Mouse (Mus musculus) cerebellum, adult 11-12 months (tissue): ENCODE results near the gene Fbxl17.

ENCODE experiments used
- DNase-seq: peaks from one replicate; pipeline ENCODE4 v3.0.0; 2022

The Fbxl17 gene

DNA sequence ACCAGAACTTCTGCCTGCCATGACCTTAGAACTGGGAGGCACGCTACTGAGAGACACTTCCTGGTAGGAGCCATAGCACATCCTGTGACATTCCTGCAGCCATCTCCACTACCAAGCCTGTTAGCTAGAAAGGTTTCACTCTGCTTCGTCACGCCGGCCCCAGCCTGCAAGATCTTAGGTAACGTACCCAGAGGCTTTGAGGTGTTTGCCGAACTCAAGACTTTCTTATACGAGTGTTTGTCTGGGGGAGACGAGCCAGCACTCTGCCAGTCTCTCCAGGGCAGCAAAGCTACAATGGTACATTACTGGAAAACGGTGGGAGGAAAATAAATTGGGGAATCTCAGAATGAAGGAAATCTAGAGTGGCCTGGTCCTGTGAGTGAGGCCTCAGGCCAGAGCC is 292.1 kb downstream of the Fbxl17 start:
- no peak for DNase-seq

DNA sequence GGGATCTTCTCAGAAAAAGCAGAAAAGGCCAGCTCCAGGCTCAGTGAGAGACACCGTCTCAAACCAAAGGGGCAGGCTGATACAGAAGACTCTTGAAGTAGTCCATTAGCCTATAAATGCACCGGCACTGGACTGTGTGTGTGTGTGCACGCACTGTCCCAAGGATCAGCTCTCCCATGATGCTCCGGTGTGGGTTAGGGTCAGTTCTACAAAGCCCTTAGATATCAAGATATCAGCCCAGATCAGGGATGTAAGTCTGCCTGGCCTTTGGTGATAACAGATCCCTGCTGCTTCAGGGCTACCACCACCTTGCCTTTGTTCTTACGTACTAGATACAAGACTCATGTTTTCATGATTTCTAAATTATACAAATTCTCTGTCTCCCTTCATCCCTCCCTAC is 294.5 kb downstream of the Fbxl17 start:
- no peak for DNase-seq

DNA sequence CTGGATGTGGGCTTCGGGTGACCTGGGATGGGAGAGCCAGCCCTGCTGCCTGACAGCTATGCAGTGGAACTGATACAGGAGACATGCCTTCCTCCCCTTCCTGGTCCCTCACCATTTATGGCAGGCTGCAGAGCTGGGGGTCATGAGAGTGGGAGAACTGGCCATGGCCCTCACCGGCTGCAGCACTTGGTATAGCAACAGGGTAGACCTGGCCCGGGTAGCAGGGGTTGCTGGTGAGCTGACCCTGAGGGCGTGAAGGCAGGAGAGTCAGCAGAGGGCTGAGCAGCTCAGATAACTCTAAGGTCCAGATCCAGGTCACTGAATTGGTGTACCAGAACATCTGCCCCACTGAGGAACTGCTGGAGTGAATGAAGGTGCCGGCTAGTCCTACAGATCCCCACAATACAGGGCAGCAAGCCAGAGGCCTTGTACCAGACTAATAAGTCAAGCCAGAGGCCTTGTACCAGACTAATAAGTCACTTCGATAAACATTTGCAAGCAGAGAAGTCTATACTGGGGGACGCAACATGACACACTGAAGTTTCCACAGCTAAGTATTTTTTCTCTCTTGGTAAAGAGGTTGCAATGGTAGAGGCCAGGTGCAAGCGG is 296.1 kb downstream of the Fbxl17 start:
- no peak for DNase-seq

- DNase-seq = no peak
These were observed 301.1 kb downstream of the Fbxl17 start for GRCm38 (mm10) chr17:63198703-63199102.

DNA sequence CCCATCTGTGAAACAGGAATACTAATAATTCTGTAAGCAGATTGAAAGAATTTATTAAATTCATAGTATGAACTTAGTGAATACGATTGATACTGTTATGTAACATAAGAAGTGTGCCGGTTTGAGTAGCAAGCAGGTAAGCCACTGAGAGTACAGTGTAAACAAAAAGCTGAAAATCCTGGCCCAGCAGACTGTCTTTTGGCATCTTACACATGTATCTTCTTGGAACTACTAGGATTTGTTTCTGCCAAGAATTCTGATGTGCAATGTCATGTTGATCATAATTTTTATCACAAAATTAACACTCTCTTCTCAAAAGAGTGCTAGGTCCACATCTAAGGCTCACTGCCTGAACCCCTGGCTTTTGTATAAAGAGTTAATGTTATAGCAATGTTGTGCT is 304.3 kb downstream of the Fbxl17 start:
- DNase-seq = no peak

- no peak for DNase-seq
These were observed 306.6 kb downstream of the Fbxl17 start for GRCm38 (mm10) chr17:63193196-63193595.

DNA sequence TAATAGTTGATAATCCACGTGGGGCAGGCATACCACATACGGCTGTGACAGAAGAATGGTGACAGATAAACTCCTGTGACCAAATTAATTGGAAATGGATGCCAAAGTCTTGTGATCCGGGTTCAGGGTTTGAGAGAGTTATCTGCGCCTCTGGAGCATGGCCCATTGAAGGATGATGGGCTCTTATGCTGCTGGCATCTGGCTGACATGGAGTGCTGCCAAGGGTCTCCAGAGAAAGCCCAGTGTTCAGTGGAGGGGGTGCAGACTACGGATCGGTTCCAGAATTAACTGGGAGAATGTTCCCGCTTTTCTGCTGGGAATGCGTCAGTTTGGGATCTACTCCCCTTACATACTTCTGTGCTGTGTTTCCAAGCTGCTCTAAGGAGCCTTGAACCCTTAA is 308.5 kb downstream of the Fbxl17 start:
- DNase-seq = no peak

GRCm38 (mm10) chr17:63189274-63189673 is 310.5 kb downstream of the Fbxl17 start:
- DNase-seq = no peak

DNA sequence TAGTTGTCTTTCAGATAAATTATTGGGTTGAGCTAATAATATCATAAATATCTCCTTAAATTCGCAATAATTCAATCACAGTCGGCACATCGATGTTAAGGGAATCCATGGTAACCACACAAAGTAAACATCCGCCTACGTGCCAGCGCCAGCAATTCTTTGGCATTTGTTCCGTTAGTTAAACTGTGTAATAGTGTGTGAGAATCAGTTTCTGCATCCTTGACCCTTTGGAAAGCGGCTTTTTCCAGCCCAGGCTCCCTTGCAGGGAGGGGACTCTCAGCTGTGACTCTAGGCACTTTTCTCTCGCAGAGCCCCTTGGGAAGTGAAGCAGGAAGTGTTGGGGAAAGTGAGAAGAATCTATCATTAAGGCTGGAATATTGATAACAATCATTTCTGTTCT is 314.3 kb downstream of the Fbxl17 start:
- no peak for DNase-seq

- no peak for DNase-seq
These were observed 314.8 kb downstream of the Fbxl17 start for GRCm38 (mm10) chr17:63184844-63185504.

GRCm38 (mm10) chr17:63183431-63183830 is 316.4 kb downstream of the Fbxl17 start:
- DNase-seq = no peak

- DNase-seq = no peak
These were observed 318.2 kb downstream of the Fbxl17 start for GRCm38 (mm10) chr17:63181661-63182060.

DNA sequence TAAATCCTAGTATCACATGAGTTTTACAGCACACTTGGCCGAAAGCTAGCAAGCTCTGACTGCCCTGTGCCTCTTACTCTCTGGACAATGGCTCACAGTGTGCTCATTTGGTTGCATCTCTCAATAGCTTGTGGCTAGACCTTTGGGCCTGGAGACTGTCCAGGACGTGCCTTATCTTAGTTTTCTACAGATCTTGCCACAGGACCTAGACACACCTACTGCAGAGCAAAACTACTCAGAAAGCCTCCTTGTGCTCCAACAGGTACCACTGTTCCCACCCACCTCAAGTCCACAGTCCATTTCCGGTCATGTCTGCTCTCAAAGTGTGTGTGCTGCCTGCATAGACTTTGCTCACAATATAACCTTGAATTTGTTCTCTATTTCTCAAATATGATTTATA is 319.8 kb downstream of the Fbxl17 start:
- no peak for DNase-seq

DNA sequence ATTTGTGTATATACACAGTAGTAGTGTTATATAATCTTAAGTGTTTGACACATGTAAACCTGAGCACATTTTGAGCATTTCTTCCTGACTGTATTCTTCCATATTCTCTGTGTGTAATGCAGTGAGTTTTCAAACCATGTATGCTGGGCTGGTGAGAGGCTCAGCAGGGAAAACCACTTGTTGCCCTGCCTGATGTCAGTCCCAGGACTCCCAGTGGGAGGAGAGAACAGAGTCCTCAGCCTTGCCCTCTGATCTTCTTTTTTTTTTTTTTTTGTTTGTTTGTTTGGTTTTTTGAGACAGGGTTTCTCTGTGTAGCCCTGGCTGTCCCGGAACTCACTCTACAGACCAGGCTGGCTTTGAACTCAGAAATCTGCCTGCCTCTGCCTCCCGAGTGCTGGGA is 321.5 kb downstream of the Fbxl17 start:
- no peak for DNase-seq

DNA sequence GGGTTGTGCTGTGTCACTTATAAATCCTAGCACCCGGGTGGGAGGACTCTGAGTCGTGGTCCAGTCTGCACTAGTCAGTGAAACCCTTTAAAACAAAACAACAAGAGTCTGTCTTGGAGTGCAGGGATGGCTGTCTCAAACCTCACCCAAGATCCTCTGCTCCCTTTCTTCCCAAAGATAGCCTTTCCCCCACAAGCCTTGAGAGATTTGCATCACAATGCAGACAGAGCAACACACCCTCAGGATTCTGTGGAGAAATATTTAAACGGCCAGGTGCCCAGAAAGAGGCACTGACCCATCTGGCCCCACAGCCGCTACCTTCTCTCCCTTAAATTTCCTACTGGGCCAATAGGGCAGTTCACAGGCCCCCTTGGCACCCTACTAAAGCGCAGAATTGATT is 323.4 kb downstream of the Fbxl17 start:
- no peak for DNase-seq

DNA sequence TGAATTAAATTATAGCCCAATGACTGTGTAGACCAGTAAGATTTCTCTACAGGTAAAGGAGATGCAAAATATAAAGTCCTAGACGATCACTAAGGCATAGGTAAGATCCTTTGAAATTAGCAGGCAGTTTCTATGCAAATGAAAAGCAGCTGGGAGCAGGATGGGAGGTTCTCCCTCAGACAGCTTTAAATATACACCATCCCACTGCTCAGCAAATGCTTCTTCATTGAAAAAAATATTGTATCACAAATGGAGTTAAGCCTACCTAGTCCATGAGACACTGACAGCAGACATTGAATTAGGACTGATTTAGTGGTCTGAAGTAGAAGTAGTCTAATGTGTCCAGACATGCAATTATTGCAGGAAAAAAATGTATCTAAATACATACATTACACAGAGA is 327.1 kb downstream of the Fbxl17 start:
- no peak for DNase-seq

- DNase-seq = no peak
These were observed 327.8 kb downstream of the Fbxl17 start for GRCm38 (mm10) chr17:63171890-63172491.

- no peak for DNase-seq
These were observed 328.6 kb downstream of the Fbxl17 start for GRCm38 (mm10) chr17:63171264-63171663.

DNA sequence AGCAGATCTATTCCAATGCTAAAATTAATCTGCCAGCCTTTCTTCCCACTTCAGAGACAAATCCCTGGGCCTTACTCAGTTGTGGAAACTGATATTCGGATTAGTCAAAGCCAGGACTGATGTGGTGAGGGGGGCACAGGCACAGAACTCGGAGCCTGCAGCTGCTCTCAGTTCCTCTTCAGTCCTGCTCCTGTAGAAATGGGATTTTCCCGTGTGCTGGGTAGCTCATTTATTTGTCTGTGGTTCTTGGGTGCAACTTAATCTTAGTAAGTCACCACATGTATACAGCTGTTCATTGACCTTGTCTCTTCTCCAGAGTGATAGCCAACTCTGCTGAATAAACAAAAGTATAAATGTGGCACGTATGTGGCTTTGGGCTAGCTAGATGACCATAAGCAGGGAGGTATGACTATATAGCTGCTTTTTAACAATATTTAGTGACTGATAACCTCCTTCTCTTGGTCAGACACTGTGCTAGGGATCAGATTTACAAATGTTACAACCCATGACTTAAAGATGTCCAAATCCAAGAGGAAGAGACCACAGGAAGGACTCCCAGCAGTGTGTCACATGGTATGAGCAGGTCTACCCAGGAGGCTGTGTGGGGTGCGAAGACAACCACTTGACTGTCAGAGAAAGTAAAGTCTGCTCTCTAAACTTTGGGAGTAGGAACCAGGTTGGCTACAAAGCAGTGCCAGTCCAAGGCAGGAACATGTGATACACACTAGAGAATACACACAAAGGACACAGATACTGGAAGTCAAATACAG is 331.6 kb downstream of the Fbxl17 start:
- DNase-seq = no peak

DNA sequence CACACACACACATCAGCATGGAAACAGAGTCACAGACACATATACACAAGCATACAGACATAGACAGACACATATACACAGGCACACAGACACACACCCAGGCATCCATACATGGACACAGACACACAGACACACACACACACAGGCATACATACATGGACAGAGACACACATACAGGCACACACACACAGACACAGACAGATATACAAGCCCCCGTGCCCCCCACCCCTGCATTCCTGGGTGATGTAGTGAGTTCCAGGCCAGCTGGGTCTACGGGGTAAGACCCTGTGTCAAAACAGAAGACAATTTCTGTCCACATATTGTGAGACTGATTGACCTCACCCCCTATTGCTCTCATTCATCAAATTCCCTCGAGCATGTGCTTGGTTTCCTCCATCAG is 332.6 kb downstream of the Fbxl17 start:
- no peak for DNase-seq

DNA sequence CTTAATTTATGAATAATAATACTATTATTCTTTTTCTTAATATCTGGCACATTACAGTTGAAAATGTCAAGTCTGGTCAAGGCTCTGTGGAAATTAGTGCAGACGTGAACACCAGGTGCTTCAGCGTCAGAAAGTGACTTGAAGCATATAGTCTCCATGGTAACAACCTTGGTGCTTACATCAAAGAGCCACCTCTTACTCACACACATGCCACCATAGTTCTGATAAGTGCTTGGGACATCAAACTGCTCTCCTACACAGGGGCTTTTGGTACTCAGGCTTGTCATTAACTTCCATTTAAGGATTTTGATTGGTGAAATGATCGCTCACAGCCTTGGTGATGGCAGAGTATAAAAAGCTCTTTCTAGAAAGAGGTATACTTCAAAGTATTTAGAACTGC is 333.1 kb downstream of the Fbxl17 start:
- DNase-seq = no peak

GRCm38 (mm10) chr17:63165847-63166246 is 334.0 kb downstream of the Fbxl17 start:
- DNase-seq = peak; percentile 84

DNA sequence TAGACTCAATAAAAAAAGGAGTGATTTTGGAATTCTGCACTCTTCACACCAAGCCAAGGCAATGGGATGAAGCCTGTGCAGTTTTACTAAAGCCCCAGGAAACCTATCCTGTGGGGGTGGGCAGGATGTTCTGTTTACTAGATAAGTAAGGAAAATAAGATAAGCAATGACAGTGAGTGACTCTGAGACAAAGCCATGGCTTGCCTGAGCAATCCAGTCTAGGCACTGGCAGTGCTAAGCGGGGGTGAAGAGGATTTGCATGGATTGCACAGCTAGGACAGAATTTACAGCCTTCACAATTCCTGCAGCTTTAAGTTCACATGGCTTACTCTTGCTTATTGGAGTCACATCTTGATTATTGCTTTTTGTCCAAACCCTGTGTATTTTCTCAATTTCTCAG is 335.5 kb downstream of the Fbxl17 start:
- DNase-seq = no peak

DNA sequence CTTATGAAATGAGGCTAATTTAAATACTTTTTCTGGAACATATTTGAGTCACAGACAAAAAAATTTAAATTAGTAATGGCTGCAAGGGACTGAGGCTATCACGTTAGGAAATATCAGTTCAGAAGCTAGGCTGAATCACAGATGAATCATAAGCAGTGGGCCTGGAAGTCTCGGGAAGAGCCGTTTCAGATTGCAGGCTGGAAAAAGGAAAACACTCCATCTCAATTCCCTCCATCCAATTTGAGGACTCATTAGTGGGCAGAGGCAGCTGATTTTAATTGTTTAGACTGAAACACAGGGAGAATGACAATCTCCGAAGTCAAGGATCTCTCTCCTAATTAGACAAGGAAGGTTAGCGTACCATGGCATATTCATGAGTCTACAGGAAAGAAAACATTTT is 337.9 kb downstream of the Fbxl17 start:
- DNase-seq = no peak
